Mouse (Mus musculus): ENCODE measurements around the gene Clint1. TPM values are rescaled to one million over a fixed set of nuclear protein-coding genes. Genes with fewer than 3 reads are reported as not detected.
A peak's percentile ranks its signal among the peaks of the same experiment; 100 is the strongest.

Gene Clint1
- polyA plus RNA-seq, 1 experiment = 59.4 TPM

GRCm38 (mm10) chr11:45885606-45886230, 33.9 kb downstream of the Clint1 start:
- DNase-seq (ENCODE audit: low read depth) = no peak
- TF ChIP-seq POLR2A (IDR thresholded peaks at IDR 0.05; ENCODE audit: borderline replicate concordance, extremely low read depth, insufficient read depth, insufficient read length, poor library complexity, severe bottlenecking) (no peak), CTCF (IDR thresholded peaks at IDR 0.05; ENCODE audit: borderline replicate concordance, extremely low read depth, insufficient read depth, insufficient read length) (no peak)

GRCm38 (mm10) chr11:45886596-45886995, 34.7 kb downstream of the Clint1 start:
- no peak for TF ChIP-seq POLR2A (IDR thresholded peaks at IDR 0.05; ENCODE audit: borderline replicate concordance, extremely low read depth, insufficient read depth, insufficient read length, poor library complexity, severe bottlenecking)
- no peak for TF ChIP-seq CTCF (IDR thresholded peaks at IDR 0.05; ENCODE audit: borderline replicate concordance, extremely low read depth, insufficient read depth, insufficient read length)
- peak; percentile 83 for DNase-seq (ENCODE audit: low read depth)

- no peak for DNase-seq (ENCODE audit: low read depth)
- TF ChIP-seq CTCF (IDR thresholded peaks at IDR 0.05; ENCODE audit: borderline replicate concordance, extremely low read depth, insufficient read depth, insufficient read length) (no peak), POLR2A (IDR thresholded peaks at IDR 0.05; ENCODE audit: borderline replicate concordance, extremely low read depth, insufficient read depth, insufficient read length, poor library complexity, severe bottlenecking) (no peak)
These were observed 36.7 kb downstream of the Clint1 start for GRCm38 (mm10) chr11:45888471-45889030.

GRCm38 (mm10) chr11:45889981-45890380, 38.1 kb downstream of the Clint1 start:
- DNase-seq (ENCODE audit: low read depth) = no peak
- no peak for TF ChIP-seq CTCF (IDR thresholded peaks at IDR 0.05; ENCODE audit: borderline replicate concordance, extremely low read depth, insufficient read depth, insufficient read length)
- TF ChIP-seq POLR2A (IDR thresholded peaks at IDR 0.05; ENCODE audit: borderline replicate concordance, extremely low read depth, insufficient read depth, insufficient read length, poor library complexity, severe bottlenecking) = no peak

- no peak for DNase-seq (ENCODE audit: low read depth)
- no peak for TF ChIP-seq CTCF (IDR thresholded peaks at IDR 0.05; ENCODE audit: borderline replicate concordance, extremely low read depth, insufficient read depth, insufficient read length)
- no peak for TF ChIP-seq POLR2A (IDR thresholded peaks at IDR 0.05; ENCODE audit: borderline replicate concordance, extremely low read depth, insufficient read depth, insufficient read length, poor library complexity, severe bottlenecking)
These were observed 38.6 kb downstream of the Clint1 start for GRCm38 (mm10) chr11:45890423-45890822.

GRCm38 (mm10) chr11:45892861-45893360, 41.1 kb downstream of the Clint1 start:
- TF ChIP-seq CTCF (IDR thresholded peaks at IDR 0.05; ENCODE audit: borderline replicate concordance, extremely low read depth, insufficient read depth, insufficient read length) = no peak
- TF ChIP-seq POLR2A (IDR thresholded peaks at IDR 0.05; ENCODE audit: borderline replicate concordance, extremely low read depth, insufficient read depth, insufficient read length, poor library complexity, severe bottlenecking) = no peak
- no peak for DNase-seq (ENCODE audit: low read depth)

GRCm38 (mm10) chr11:45897392-45897791, 45.5 kb downstream of the Clint1 start:
- no peak for DNase-seq (ENCODE audit: low read depth)
- TF ChIP-seq CTCF (IDR thresholded peaks at IDR 0.05; ENCODE audit: borderline replicate concordance, extremely low read depth, insufficient read depth, insufficient read length) = no peak
- TF ChIP-seq POLR2A (IDR thresholded peaks at IDR 0.05; ENCODE audit: borderline replicate concordance, extremely low read depth, insufficient read depth, insufficient read length, poor library complexity, severe bottlenecking) = no peak

GRCm38 (mm10) chr11:45900233-45901015, 48.6 kb downstream of the Clint1 start:
- TF ChIP-seq POLR2A (IDR thresholded peaks at IDR 0.05; ENCODE audit: borderline replicate concordance, extremely low read depth, insufficient read depth, insufficient read length, poor library complexity, severe bottlenecking) = no peak
- TF ChIP-seq CTCF (IDR thresholded peaks at IDR 0.05; ENCODE audit: borderline replicate concordance, extremely low read depth, insufficient read depth, insufficient read length) = no peak
- DNase-seq (ENCODE audit: low read depth) = peak; percentile 51

GRCm38 (mm10) chr11:45906109-45906786, 54.4 kb downstream of the Clint1 start:
- no peak for DNase-seq (ENCODE audit: low read depth)
- no peak for TF ChIP-seq POLR2A (IDR thresholded peaks at IDR 0.05; ENCODE audit: borderline replicate concordance, extremely low read depth, insufficient read depth, insufficient read length, poor library complexity, severe bottlenecking)
- TF ChIP-seq CTCF (IDR thresholded peaks at IDR 0.05; ENCODE audit: borderline replicate concordance, extremely low read depth, insufficient read depth, insufficient read length) = no peak

- TF ChIP-seq CTCF (IDR thresholded peaks at IDR 0.05; ENCODE audit: borderline replicate concordance, extremely low read depth, insufficient read depth, insufficient read length) (no peak), POLR2A (IDR thresholded peaks at IDR 0.05; ENCODE audit: borderline replicate concordance, extremely low read depth, insufficient read depth, insufficient read length, poor library complexity, severe bottlenecking) (no peak)
- DNase-seq (ENCODE audit: low read depth) = no peak
These were observed 55.5 kb downstream of the Clint1 start for GRCm38 (mm10) chr11:45907301-45907700.

- no peak for DNase-seq (ENCODE audit: low read depth)
- no peak for TF ChIP-seq POLR2A (IDR thresholded peaks at IDR 0.05; ENCODE audit: borderline replicate concordance, extremely low read depth, insufficient read depth, insufficient read length, poor library complexity, severe bottlenecking)
- TF ChIP-seq CTCF (IDR thresholded peaks at IDR 0.05; ENCODE audit: borderline replicate concordance, extremely low read depth, insufficient read depth, insufficient read length) = no peak
These were observed 56.2 kb downstream of the Clint1 start for GRCm38 (mm10) chr11:45908070-45908469.

All from brain, embryonic 14.5 days (tissue).